Mouse (Mus musculus) midbrain, embryonic 13.5 days (tissue): ENCODE data around the gene Reep6. TPM values are rescaled to one million over a fixed set of nuclear protein-coding genes. Genes with fewer than 3 reads are reported as not detected.

Experiments
- ATAC-seq: fragments of 200-750 bp; cut with Nextera tagmentation; 2 replicates; pipeline ENCODE4 v1.8.0; 2017; ENCODE audit warnings: mild to moderate bottlenecking, moderate TSS enrichment, moderate library complexity
- H3K27ac ChIP-seq: fragments of 300-500 bp; sonication (generic); 2 replicates; pipeline ENCODE4 v1.5.1; 2015; ENCODE audit warnings: inconsistent platforms, mild to moderate bottlenecking, moderate library complexity
- H3K27me3 ChIP-seq: fragments of 300-500 bp; sonication (generic); 2 replicates; pipeline ENCODE4 v1.6.1; 2015; ENCODE audit warnings: mild to moderate bottlenecking, inconsistent platforms
- H3K36me3 ChIP-seq: fragments of 300-500 bp; sonication (generic); 2 replicates; pipeline ENCODE4 v1.6.1; 2015; ENCODE audit warnings: mild to moderate bottlenecking, inconsistent platforms
- H3K4me1 ChIP-seq: fragments of 300-500 bp; sonication (generic); replicated peaks from 2 replicates; pipeline ENCODE4 v1.6.1; 2015; ENCODE audit warnings: inconsistent platforms
- H3K4me2 ChIP-seq: fragments of 300-500 bp; sonication (generic); replicated peaks from 2 replicates; pipeline ENCODE4 v1.6.1; 2015; ENCODE audit warnings: moderate library complexity, mild to moderate bottlenecking, inconsistent platforms
- H3K4me3 ChIP-seq: fragments of 300-500 bp; sonication (generic); replicated peaks from 2 replicates; pipeline ENCODE4 v1.5.1; 2015; ENCODE audit warnings: mild to moderate bottlenecking, inconsistent platforms
- H3K9ac ChIP-seq: fragments of 300-500 bp; sonication (generic); replicated peaks from 2 replicates; pipeline ENCODE4 v1.6.1; 2015; ENCODE audit warnings: mild to moderate bottlenecking, inconsistent platforms
- H3K9me3 ChIP-seq: fragments of 300-500 bp; sonication (generic); 2 replicates; pipeline ENCODE4 v1.6.1; 2016; ENCODE audit warnings: mild to moderate bottlenecking, inconsistent platforms
- WGBS: fragments of 180-500 bp; shearing (Covaris S2); methylation state at CpG from one replicate; pipeline ENCODE4 v1.1.7; 2015; 5-methylcytosine and 5-hydroxymethylcytosine counted together
- polyA plus RNA-seq: library from polyadenylated mRNA; unstranded; fragments of >200 nt; fragmentation: Nextera tagmentation; extraction: Ambion mirVana; gene quantifications from 2 replicates; pipeline ENCODE4 v1.2.1, GENCODE M21; 2015

The Reep6 gene
- 3.0 and 3.1 TPM in 2 replicates for polyA plus RNA-seq

- Histone ChIP-seq H3K36me3 (no peaks in the 10 kb centered on the region), H3K4me1 (peaks cover 15% of the 10 kb centered on the region), H3K9ac (peak within 1 kb of the TSS; percentile 59), H3K4me2 (peak within 1 kb of the TSS; percentile 72), H3K27ac (no peak within 1 kb of the TSS), H3K4me3 (peak within 1 kb of the TSS; percentile 45), H3K9me3 (no peaks in the 10 kb centered on the region), H3K27me3 (peaks cover 23% of the 10 kb centered on the region; the same call in 1 of the 2 replicates)
- peak; percentile 95 for ATAC-seq
- 4% methylated on average over 36 of the region's 36 CpGs for WGBS
Measured at GRCm38 (mm10) chr10:80329273-80330081, at the start of gene Reep6, which contains the start of gene Pcsk4. Reep6 (plus strand) TSS chr10:80329953. Pcsk4 (minus strand) TSS chr10:80329498.

- Histone ChIP-seq H3K9ac (no peak overlapping the region; the same call in 1 of the 2 replicates), H3K4me2 (no peak overlapping the region), H3K27ac (no peak overlapping the region), H3K9me3 (no peaks in the 10 kb centered on the region), H3K4me1 (peaks cover 10% of the 10 kb centered on the region), H3K36me3 (peaks cover 90% of the 10 kb centered on the region), H3K4me3 (no peak overlapping the region), H3K27me3 (no peaks in the 10 kb centered on the region)
- no peak for ATAC-seq
- WGBS = 86% methylated on average over 7 of the region's 7 CpGs
Measured at GRCm38 (mm10) chr10:80281304-80281703, 48.4 kb upstream of the Reep6 start.

- Histone ChIP-seq H3K36me3 (peaks cover 93% of the 10 kb centered on the region), H3K4me1 (peaks cover 10% of the 10 kb centered on the region), H3K4me2 (no peak overlapping the region), H3K4me3 (no peak overlapping the region), H3K9me3 (no peaks in the 10 kb centered on the region), H3K9ac (no peak overlapping the region), H3K27me3 (no peaks in the 10 kb centered on the region), H3K27ac (0 out of 2 replicates have a peak overlapping the region, but pooled peaks have one; percentile 0)
- 60% methylated on average over 8 of the region's 8 CpGs for WGBS
- ATAC-seq = no peak
Measured at GRCm38 (mm10) chr10:80281921-80282371, 47.8 kb upstream of the Reep6 start.

DNA sequence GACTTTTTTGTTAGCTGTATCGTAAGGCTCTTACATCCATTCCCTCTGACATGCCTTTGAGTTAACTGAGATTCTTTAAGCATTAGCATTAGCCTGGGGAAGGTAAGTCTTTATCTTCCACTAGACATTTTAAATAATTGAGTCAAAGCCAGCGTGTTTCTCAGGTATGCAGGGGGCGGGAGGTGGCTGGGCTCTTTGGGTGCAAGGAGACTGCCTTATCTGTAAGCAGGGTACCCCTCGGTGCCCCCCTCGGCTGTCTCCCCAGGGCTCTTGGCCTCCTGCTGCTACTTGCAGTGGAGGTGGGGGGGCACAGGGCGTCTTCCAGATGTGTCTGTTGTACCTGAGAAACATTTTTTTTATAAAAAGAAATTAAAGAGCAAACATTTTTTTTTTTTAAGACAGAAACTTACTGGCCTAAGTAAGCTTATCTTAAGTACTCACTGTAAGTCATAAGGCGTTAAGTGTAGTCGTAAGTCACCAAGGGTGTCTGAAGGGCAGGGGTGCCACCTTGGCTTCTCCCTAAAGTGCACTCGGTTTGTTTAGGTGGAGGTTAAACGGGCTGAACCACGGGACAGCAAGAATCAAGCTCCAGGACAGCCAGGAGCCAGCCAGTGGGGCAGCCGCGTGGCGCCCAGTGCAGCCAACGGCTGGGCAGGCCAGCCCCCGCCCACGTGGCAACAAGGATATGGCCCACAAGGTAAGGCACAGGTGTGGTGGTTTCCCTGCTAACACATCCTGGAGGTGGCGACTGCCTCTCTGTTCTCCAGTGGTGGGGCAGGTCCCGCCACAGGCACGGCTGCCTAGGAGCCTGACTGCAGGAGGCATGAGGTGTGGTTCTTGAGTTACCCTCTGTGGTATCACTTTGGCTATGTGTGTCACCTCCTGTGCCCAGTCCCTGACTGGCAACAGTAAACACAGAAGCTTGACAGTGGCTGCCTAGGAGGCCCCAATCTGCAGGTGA, 47.0 kb upstream of the Reep6 start:
- Histone ChIP-seq H3K36me3 (peaks cover 91% of the 10 kb centered on the region), H3K27me3 (no peaks in the 10 kb centered on the region), H3K27ac (no peak overlapping the region), H3K9ac (no peak overlapping the region), H3K4me1 (peaks cover 10% of the 10 kb centered on the region), H3K4me3 (no peak overlapping the region), H3K9me3 (no peaks in the 10 kb centered on the region), H3K4me2 (no peak overlapping the region)
- no peak for ATAC-seq
- WGBS = 92% methylated on average over 20 of the region's 20 CpGs

DNA sequence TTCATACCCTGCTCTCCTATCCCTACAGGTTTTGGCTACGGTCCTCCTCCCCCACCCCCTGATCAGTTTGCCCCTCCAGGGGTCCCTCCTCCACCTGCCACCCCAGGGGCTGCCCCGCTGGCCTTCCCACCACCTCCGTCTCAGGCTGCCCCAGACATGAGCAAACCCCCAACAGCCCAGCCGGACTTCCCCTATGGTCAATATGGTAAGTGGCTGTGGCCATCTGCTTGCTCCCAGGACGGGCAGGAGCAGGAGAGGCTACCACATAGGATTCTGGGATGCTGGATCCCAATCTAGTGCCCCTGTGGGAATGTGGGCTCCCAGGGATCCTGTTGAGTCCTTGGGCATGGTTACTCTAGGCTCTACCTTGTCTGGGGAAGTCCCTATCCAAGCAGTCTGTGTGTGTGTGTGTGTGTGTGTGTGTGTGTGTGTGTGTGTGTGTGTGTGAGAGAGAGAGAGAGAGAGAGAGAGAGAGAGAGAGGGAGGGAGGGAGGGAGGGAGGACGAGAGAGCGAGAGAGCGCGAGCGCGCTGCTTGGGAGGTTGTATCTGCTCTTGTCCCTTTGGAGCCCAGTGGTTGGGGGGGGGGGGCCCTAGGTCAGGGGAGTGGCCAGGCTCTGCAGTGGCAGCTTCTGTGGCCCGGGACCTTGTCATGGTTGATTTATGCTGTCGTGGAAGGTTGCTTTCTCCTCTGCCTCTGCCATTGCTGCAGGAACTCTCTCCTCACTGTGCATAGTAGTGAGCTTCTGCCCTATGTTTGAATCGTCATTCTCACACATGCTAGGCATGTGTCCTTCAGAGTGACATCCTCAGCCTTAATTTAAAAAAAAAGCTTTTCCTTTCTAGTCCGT, 44.3 kb upstream of the Reep6 start:
- Histone ChIP-seq H3K4me1 (peaks cover 10% of the 10 kb centered on the region), H3K36me3 (peaks cover 80% of the 10 kb centered on the region), H3K9ac (no peak overlapping the region), H3K4me3 (no peak overlapping the region), H3K27ac (no peak overlapping the region), H3K27me3 (no peaks in the 10 kb centered on the region), H3K4me2 (no peak overlapping the region), H3K9me3 (no peaks in the 10 kb centered on the region)
- 81% methylated on average over 15 of the region's 15 CpGs for WGBS
- ATAC-seq = no peak

- no peak overlapping the region for H3K4me2 ChIP-seq
- H3K4me1 ChIP-seq = peaks cover 6% of the 10 kb centered on the region
- no peaks in the 10 kb centered on the region for H3K27me3 ChIP-seq
- H3K9ac ChIP-seq = no peak overlapping the region
- H3K4me3 ChIP-seq = no peak overlapping the region
- H3K9me3 ChIP-seq = no peaks in the 10 kb centered on the region
- 96% methylated on average over 12 of the region's 12 CpGs for WGBS
- H3K27ac ChIP-seq = no peak overlapping the region; the same call in 1 of the 2 replicates
- no peak for ATAC-seq
- peaks cover 58% of the 10 kb centered on the region for H3K36me3 ChIP-seq
Measured at GRCm38 (mm10) chr10:80288097-80288496, 41.7 kb upstream of the Reep6 start.

- H3K9me3 ChIP-seq = no peaks in the 10 kb centered on the region
- H3K9ac ChIP-seq = no peak overlapping the region
- no peak overlapping the region for H3K4me2 ChIP-seq
- H3K4me1 ChIP-seq = peaks cover 11% of the 10 kb centered on the region
- H3K36me3 ChIP-seq = peaks cover 57% of the 10 kb centered on the region
- WGBS = 72% methylated on average over 8 of the region's 8 CpGs
- H3K27me3 ChIP-seq = no peaks in the 10 kb centered on the region
- no peak for ATAC-seq
- H3K4me3 ChIP-seq = no peak overlapping the region
- no peak overlapping the region for H3K27ac ChIP-seq
Measured at GRCm38 (mm10) chr10:80288657-80289056, 41.1 kb upstream of the Reep6 start.

GRCm38 (mm10) chr10:80292251-80293146, 37.3 kb upstream of the Reep6 start, which contains the start of gene Rps15:
Rps15 (plus strand) TSS chr10:80292453.
- peak within 1 kb of the TSS; percentile 97 for H3K4me3 ChIP-seq
- peaks cover 35% of the 10 kb centered on the region for H3K36me3 ChIP-seq
- ATAC-seq = peak; percentile 79
- peak within 1 kb of the TSS; percentile 99 for H3K9ac ChIP-seq
- H3K4me1 ChIP-seq = peaks cover 49% of the 10 kb centered on the region
- WGBS = under 1% methylated on average over 70 of the region's 72 CpGs
- H3K9me3 ChIP-seq = no peaks in the 10 kb centered on the region
- H3K27ac ChIP-seq = peak within 1 kb of the TSS; percentile 93
- H3K27me3 ChIP-seq = no peaks in the 10 kb centered on the region
- peak within 1 kb of the TSS; percentile 99 for H3K4me2 ChIP-seq

DNA sequence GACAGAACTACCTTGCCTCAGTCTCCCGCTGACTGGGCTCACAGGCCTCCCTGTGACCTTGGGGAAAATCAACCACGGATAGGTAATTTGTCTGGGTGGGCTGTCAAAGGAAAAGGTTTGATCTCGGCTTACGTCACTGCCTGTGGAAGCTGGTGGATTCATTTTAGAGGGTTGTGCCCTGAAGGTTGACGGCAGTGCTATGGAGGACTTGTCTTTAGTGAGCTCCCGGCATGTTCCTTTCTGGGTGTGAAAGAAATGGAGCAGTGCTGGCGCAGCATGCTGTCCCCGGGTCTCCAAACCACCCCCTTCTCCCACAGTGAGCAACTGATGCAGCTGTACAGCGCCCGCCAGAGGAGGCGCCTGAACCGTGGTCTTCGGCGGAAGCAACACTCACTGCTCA, 36.4 kb upstream of the Reep6 start:
- Histone ChIP-seq H3K9ac (peak overlapping the region; percentile 99), H3K27ac (peak overlapping the region; percentile 93; the same call in 1 of the 2 replicates), H3K4me1 (peaks cover 57% of the 10 kb centered on the region), H3K9me3 (no peaks in the 10 kb centered on the region), H3K36me3 (peaks cover 29% of the 10 kb centered on the region), H3K4me2 (peak overlapping the region; percentile 99), H3K4me3 (peak overlapping the region; percentile 97), H3K27me3 (no peaks in the 10 kb centered on the region)
- 28% methylated on average over 14 of the region's 14 CpGs for WGBS
- no peak for ATAC-seq

DNA sequence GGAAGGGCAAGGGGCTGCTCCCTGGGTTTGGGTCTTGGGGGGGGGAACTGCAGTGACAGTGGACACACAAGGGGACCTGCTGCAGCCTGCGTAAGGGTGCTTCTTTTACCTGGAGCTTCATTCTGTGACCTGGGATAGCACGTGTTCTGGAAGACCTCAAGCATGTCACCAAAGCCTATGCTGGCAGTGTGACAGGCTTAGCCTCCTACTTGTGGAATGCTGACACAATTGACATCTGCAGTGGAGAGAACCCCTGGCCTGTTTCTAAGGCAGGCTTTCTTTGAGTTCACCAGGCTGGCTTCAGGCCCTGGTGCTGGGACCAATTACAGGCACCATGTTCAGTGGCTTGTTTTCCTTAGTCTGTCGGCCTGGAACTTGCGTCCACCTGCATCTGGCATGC, 35.4 kb upstream of the Reep6 start:
- H3K9me3 ChIP-seq = no peaks in the 10 kb centered on the region
- H3K36me3 ChIP-seq = peaks cover 20% of the 10 kb centered on the region
- H3K4me2 ChIP-seq = peak overlapping the region; percentile 99; the same call in 1 of the 2 replicates
- 78% methylated on average over 4 of the region's 4 CpGs for WGBS
- H3K4me1 ChIP-seq = peaks cover 61% of the 10 kb centered on the region
- peak overlapping the region; percentile 99; the same call in 1 of the 2 replicates for H3K9ac ChIP-seq
- H3K27me3 ChIP-seq = no peaks in the 10 kb centered on the region
- peak overlapping the region; percentile 97 for H3K4me3 ChIP-seq
- H3K27ac ChIP-seq = 0 out of 2 replicates have a peak overlapping the region, but pooled peaks have one; percentile 39
- ATAC-seq = no peak
